Mouse (Mus musculus): ENCODE results near the gene Dffb. TPM values are rescaled to one million over a fixed set of nuclear protein-coding genes. Genes with fewer than 3 reads are reported as not detected.
"Not testable (repeated sequence)": the region's sequence is repeated elsewhere in the genome, so short reads cannot be mapped to it uniquely, and the experiment has no call there.

Dffb gene
- total RNA-seq, 2 experiments from 2014 or later: 8.3 to 11.9 TPM

DNA sequence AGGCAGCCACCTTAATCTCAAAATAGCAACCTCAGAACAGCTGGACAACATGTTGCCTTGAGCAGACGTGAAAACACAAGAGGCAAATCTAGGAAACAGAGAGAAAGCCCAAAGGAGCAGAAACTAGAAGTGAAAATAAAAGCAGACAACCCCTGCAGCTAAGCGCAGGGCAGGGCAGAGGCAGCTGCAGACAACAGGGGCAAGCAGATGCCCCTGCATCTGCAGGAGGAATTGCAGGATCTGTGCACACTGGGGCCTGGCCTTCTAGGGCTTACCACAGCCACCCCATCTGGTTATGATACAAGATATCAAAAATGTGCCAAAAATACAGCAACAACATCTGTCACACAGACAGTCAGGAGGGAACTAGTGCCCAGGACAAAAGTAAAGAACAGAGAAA lies 7.4 kb downstream of the Dffb start:
- DNase-seq (ENCODE audit: extremely low spot score in 1 of 2, low spot score in 1 of 2): no peak

DNA sequence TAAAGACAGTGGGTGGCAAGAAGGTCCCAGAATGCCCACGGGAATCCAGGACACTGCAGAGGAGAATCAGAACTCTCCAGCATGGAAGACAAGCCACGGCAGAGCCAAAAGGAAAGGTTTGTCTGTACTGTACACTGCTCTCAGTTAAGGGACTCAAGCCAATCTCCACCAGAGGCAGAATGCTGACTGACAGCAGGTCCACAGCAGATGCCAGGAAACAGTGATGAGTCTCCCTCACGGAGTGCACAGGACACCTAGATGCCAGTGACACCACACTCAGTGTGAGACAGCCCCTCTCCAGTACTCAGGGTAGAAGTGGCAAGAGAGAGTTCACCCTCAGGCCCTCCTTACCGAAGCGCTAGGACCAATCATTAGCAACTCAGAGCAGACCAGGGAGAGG lies 8.3 kb downstream of the Dffb start:
- DNase-seq (ENCODE audit: extremely low spot score in 1 of 2, low spot score in 1 of 2): no peak

DNA sequence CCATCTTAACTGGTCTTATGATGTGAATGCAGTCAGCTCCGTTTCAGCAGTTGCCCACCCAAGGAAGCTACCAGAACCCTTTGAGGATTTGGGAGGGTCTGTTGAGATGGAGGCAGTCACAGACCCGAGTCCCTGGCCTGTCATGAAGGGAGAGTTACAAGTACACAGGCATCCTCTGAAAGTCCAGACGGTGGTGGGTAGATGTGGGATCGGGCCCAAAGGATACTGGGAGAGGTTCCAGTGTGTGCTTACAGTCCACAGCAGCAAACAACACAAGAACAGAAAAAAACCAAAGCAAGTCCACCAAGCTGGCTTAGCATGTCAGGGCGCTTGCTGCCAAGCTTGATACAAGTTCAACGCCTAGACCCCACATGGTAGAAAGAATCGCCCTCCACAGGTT lies 12.3 kb downstream of the Dffb start:
- DNase-seq (ENCODE audit: extremely low spot score in 1 of 2, low spot score in 1 of 2): no peak

DNA sequence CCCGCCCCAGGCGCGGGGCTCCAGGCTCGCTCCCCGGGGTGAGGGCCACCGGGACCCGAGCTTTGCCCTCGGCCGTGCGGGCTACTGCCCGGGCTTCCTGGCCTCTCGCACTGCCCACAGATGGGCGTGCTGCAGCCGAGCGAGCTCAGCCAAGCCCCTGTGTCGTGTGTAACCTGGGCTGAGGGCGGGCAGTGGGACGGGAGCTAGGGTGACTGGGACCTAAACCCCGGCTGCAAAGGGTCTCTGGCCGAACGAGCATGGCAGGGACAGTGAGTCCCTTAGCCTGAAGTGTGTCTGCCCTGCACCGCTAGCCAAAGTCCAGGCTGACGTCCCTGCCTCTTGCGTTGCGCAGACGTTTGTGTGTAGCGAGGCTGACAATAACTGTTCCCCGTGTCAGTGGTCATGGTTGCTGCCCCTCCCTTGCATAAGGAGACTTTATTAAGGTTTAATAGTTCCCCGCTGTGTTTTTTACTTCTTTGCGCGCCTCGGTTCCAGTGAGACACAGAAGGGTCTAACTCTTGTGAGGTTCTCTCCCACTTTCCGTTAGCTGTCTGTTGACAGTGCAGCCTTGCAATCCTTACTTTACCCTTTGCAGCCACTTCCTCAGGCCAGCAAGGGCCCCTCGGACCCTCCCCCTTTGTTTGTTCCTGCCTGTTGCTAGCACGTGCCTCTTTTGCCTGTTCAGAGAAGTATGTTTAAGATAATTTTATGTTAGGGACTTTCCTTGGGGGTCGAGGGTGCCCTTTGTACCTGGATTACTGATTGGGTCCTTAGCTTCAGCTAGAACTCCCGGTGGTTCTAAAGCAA lies 17.3 kb downstream of the Dffb start:
- no peak for DNase-seq (ENCODE audit: extremely low spot score in 1 of 2, low spot score in 1 of 2)

DNA sequence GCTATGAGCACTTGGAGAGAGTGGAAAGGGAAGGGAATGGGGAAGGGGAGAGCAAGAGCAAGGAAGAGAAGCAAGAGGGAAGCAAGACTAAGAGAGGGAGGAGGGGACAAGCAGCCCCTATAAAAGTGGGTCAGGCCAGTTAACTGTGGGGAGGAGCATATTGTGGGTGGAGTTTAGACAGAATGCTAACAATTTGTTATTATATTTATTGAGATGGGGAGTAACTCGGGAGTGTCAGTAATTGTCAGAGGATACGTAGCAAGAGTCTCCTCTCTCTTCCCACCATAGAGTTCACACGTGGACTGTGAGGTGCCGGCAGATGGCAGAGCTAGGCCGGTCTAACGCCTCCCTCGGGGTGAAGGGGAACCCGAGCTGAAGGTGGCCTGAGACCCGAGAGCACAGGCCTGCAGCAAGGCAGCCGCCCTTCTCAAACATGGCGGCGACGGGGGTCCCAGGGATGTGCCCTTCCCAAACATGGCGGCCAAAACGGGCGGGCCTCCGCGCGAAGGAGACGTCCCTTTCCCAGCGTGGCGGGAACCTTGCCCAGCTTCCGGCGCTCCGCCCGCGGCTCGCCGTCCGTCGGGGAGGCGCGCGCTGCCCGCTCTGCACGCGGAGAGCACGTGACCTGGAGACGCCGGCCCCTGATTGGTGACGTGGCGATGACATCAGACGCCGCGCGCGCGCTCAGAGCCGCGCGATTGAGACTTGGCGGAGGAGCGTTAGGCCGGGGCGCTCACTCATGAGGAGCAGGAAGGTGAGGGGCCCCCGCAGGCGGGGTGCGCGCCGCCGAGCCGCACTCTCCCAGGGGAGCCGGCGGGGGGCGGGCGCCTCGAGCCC lies 18.1 kb downstream of the Dffb start, which contains the start of gene A430005L14Rik:
Gene A430005L14Rik (plus strand): TSS at position 669 of the 837 bp plus-strand sequence.
- peak; percentile 92 to 94 for DNase-seq (ENCODE audit: extremely low spot score in 1 of 2, low spot score in 1 of 2)

DNA sequence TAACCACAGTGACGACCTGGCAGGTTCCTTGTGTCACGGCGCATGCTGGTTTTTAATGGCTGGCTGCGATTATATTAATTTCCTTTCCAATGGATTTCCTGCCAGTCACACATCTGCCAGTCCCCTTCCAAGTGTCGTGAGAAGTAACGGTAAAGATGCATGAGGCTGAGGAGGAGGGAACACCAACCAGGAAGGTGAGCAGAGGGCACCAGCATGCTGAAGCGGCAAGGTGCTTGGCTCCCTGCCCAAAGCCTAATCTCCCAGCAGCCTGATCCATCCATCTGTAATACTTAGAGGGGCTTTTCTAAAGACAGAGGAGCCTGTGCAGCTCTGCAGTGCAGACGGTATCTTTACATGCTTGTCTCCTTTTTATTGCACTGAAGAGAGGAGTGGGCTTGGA lies 19.3 kb downstream of the Dffb start:
- DNase-seq (ENCODE audit: extremely low spot score in 1 of 2, low spot score in 1 of 2): no peak

- no peak for DNase-seq (ENCODE audit: extremely low spot score in 1 of 2, low spot score in 1 of 2)
These were observed 23.2 kb downstream of the Dffb start for GRCm38 (mm10) chr4:153951692-153952091.

DNA sequence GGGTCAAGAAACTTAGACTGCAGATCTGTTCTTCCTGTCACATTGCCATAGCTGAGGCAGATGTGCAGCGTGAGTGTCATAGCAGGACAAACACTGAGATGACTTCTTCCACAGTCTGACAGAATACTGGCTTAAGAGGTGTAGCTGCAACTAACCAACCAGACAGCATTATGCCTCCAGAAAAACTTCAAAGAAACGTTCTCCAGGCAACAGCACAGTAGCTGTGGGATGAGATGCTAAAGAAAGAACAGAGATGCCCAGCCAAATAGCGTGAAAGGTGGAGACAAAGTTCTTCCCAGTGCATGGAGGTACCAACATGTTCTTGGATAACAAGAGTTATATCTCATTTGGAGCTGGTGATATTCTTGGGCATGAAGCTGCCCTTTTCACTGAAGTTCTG lies 23.8 kb downstream of the Dffb start:
- DNase-seq (ENCODE audit: extremely low spot score in 1 of 2, low spot score in 1 of 2): no peak

- DNase-seq (ENCODE audit: extremely low spot score in 1 of 2, low spot score in 1 of 2): no peak
These were observed 24.6 kb downstream of the Dffb start for GRCm38 (mm10) chr4:153950372-153950771.

GRCm38 (mm10) chr4:153945741-153946140 lies 29.2 kb downstream of the Dffb start:
- DNase-seq (ENCODE audit: extremely low spot score in 1 of 2, low spot score in 1 of 2): no peak

- no peak for DNase-seq (ENCODE audit: extremely low spot score in 1 of 2, low spot score in 1 of 2)
These were observed 30.7 kb downstream of the Dffb start for GRCm38 (mm10) chr4:153944261-153944660.

DNA sequence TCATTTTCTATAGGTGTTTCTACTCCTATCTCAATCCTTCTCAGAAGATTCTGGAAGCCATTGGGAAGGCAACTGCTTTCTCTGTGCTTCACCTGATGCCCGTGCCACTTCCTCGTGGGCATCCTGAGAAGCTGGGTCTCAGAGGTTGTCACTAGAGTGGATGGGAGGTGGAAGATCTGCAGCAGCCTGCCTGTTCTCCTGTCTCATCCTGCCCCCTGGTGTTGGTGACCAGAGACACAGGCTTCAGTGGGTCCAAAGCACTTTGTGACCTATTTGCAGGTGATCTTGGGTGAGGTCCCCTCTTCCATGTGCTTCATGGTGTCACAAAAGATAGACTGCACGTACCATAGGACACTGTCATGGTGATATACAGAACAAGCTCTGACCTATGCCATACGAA lies 31.7 kb downstream of the Dffb start:
- DNase-seq (ENCODE audit: extremely low spot score in 1 of 2, low spot score in 1 of 2): peak; percentile 43 to 66

DNA sequence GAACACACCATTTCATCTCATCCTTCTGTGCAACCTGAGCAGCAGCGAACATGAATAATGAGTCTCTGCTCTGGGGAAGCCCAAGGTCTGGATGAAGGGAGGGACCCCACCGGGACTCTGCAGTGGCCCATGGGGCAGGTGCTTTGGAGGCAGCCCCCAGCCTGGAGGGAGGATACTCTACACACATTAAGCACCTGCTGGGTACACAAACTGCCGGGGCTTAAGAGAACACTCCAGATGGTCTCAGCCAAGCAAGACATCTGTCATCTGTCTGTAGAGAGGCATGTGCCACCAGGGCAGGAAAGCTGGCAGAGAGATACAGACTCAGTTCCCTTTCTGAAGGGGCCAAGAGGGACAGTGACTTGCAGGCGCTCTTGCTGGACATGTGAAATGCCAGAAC lies 45.0 kb downstream of the Dffb start:
- peak; percentile 21 to 41 for DNase-seq (ENCODE audit: extremely low spot score in 1 of 2, low spot score in 1 of 2)

- DNase-seq (ENCODE audit: extremely low spot score in 1 of 2, low spot score in 1 of 2): no peak
These were observed 45.5 kb downstream of the Dffb start for GRCm38 (mm10) chr4:153929425-153929824.

- DNase-seq (ENCODE audit: extremely low spot score in 1 of 2, low spot score in 1 of 2): no peak
These were observed 46.1 kb downstream of the Dffb start for GRCm38 (mm10) chr4:153928772-153929299.

GRCm38 (mm10) chr4:153922090-153922489 lies 52.8 kb downstream of the Dffb start:
- not testable (repeated sequence) for DNase-seq (ENCODE audit: extremely low spot score in 1 of 2, low spot score in 1 of 2)

DNA sequence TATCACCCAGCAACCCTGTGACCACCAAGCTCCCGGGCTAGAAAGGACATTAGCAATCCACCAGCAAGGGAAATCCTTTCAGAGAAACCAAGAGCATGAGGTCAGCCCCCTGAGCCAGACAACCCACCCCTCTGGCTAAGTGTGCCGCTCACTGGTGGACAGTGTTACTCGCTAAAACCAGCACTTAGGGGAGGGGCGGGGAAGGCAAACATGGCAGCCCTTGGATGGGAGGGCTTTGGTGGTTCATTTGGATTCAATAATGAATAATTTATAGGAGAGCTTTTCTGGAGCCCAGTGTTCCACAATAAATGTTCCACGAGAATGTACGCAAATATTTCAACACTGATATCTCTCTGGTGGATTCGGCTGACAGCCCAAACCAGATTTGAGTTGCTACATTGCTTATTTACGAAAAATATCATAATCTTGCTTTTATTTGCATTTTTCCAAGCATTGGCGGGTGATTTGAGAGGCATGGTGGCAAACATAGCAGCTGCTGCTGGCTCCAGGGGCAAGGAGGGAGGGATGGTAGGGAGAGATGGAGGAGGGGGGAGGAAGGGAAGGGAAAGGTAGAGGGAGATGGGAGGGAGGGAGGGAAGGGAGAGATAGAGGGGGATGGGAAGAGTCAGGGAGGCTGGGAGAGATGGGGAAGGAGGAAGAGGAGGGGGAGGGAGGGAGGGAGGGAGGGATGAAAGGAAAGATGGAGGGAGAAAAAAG lies 54.3 kb downstream of the Dffb start:
- no peak for DNase-seq (ENCODE audit: extremely low spot score in 1 of 2, low spot score in 1 of 2)

- DNase-seq (ENCODE audit: extremely low spot score in 1 of 2, low spot score in 1 of 2): no peak
These were observed 57.0 kb downstream of the Dffb start for GRCm38 (mm10) chr4:153917773-153918500.
